Mouse (Mus musculus) neutrophil, adult 59 days (primary cell): ENCODE data around the gene Olfr401. TPM values are rescaled to one million over a fixed set of nuclear protein-coding genes. Genes with fewer than 3 reads are reported as not detected.

Source experiments
- total RNA-seq, 2 experiments: library from RNA; stranded (reverse); gene quantifications; 1 replicate in 1 of 2; 2 replicates in 1 of 2; pipeline ENCODE4 v1.2.4; 2023

The Olfr401 gene
- not detected for total RNA-seq

DNA sequence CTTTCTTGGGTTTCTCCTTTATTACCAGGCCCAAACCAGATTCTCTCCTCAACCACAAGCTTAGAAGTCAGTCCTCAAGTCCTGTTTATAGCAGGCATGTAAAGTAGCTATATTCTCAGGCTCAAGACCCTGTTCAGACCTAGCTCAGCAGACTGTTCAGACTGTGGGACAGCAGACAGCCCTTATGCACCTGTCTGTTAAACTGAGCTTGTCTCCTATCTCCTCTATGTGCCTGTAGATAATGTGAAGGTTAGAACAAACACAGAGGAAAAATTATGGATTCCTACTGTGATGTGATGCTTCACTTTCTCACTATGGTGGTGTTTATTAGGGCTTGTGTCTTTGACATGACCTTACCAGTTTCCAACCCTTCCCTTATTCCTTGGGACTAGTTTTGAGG lies at the start of gene Olfr401:
TSS of gene Olfr401 (plus strand) at position 301 of the 400 bp plus-strand sequence.

GRCm38 (mm10) chr11:74069655-74070054 lies 43.9 kb upstream of the Olfr401 start, which contains the start of gene Zfp616:
Gene Zfp616, plus strand, starts transcription at chr11:74069955.

GRCm38 (mm10) chr11:74153229-74153628 lies 39.7 kb downstream of the Olfr401 start, which contains the start of gene Olfr402:
Gene Olfr402, plus strand, starts transcription at chr11:74153529.

Other genes starting within 250 kb of the Olfr401 start
- gene Olfr394, start 222.9 kb upstream of the Olfr401 start, total RNA-seq, result not detected
- not detected for gene Olfr395, start 204.4 kb upstream of the Olfr401 start, total RNA-seq
- not detected for gene Olfr23, start 177.0 kb upstream of the Olfr401 start, total RNA-seq
- gene Olfr397, start 152.9 kb upstream of the Olfr401 start, total RNA-seq, result not detected
- not detected for gene Olfr398, start 123.3 kb upstream of the Olfr401 start, total RNA-seq
- not detected for gene Olfr139, start 57.2 kb upstream of the Olfr401 start, total RNA-seq
- not detected for gene Olfr399, start 57.1 kb upstream of the Olfr401 start, total RNA-seq
- gene Zfp616, start 43.8 kb upstream of the Olfr401 start, total RNA-seq, result not detected
- gene Olfr402, start 39.8 kb downstream of the Olfr401 start, total RNA-seq, result not detected
- gene Olfr403, start 72.5 kb downstream of the Olfr401 start, total RNA-seq, result not detected
- not detected for gene Olfr43, start 97.7 kb downstream of the Olfr401 start, total RNA-seq
- gene Olfr406, start 146.1 kb downstream of the Olfr401 start, total RNA-seq, result not detected
- not detected for gene Olfr59, start 170.0 kb downstream of the Olfr401 start, total RNA-seq
- not detected for gene Olfr410, start 224.3 kb downstream of the Olfr401 start, total RNA-seq
- not detected for gene Olfr411, start 238.9 kb downstream of the Olfr401 start, total RNA-seq
- not detected for gene Olfr412, start 248.4 kb downstream of the Olfr401 start, total RNA-seq